Mouse (Mus musculus): Measurements from ENCODE around the gene Adcy1. TPM values are rescaled to one million over a fixed set of nuclear protein-coding genes. Genes with fewer than 3 reads are reported as not detected.
A peak's percentile ranks its signal among the peaks of the same experiment; 100 is the strongest.

Adcy1 gene
- total and polyA plus RNA-seq, 3 experiments = 1.2 to 2.3 (median 1.6) TPM

GRCm38 (mm10) chr11:7142725-7143124 lies 79.4 kb downstream of the Adcy1 start:
- intact Hi-C loops (cut with DNase I) = loop anchor here (10.0 kb wide), 1 partner anchor 238 kb away; no protein-coding TSS in a partner anchor
- Histone ChIP-seq H3K27ac (no peak overlapping the region), H3K79me2 (replicated peaks; ENCODE audit: control insufficient read depth, insufficient read depth, low read length) (no peaks in the 10 kb centered on the region), H3K9ac (ENCODE audit: low read depth, low read length) (no peak overlapping the region), H3K36me3 (ENCODE audit: control insufficient read depth, insufficient read depth, low read length) (no peaks in the 10 kb centered on the region), H3K27me3 (ENCODE audit: control insufficient read depth, insufficient read depth, low read length) (no peaks in the 10 kb centered on the region), H3K4me3 (no peak overlapping the region), H3K4me1 (ENCODE audit: control insufficient read depth, insufficient read depth, low read length) (no peaks in the 10 kb centered on the region)
- WGBS = 22% methylated on average over 3 of the region's 3 CpGs
- TF ChIP-seq EP300 (IDR thresholded peaks at IDR 0.05; ENCODE audit: insufficient read depth, low read depth, low read length) (no peak), POLR2A (IDR thresholded peaks at IDR 0.05; ENCODE audit: insufficient read depth, low read depth, low read length) (no peak), CTCF (IDR thresholded peaks at IDR 0.05) (no peak)
- peak in 1 of 2 experiments; percentile 23 for DNase-seq

DNA sequence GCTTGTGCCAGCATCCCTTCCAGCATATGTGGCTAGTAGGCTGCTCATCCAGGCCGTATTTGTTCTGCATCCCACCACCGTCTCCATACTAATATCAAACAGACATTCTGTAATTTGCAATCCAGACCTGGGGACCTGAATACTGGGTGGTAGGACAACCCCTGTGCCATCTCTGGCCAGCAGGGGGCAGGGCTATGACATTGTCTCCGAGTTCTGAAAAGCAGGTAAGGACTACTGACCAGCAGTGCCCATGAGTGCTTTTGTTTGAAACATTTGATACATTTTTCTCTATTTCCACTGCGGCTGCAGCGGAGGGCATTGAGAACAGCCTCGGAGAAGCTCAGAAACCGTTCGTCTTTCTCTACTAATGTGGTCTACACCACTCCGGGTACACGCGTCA lies 81.1 kb downstream of the Adcy1 start:
- no peak for TF ChIP-seq POLR2A (IDR thresholded peaks at IDR 0.05; ENCODE audit: insufficient read depth, low read depth, low read length)
- peak; percentile 46 for TF ChIP-seq CTCF (IDR thresholded peaks at IDR 0.05)
- no peak for TF ChIP-seq EP300 (IDR thresholded peaks at IDR 0.05; ENCODE audit: insufficient read depth, low read depth, low read length)
- Histone ChIP-seq H3K27ac (no peak overlapping the region), H3K4me1 (ENCODE audit: control insufficient read depth, insufficient read depth, low read length) (no peaks in the 10 kb centered on the region), H3K27me3 (ENCODE audit: control insufficient read depth, insufficient read depth, low read length) (no peaks in the 10 kb centered on the region), H3K4me3 (no peak overlapping the region), H3K79me2 (replicated peaks; ENCODE audit: control insufficient read depth, insufficient read depth, low read length) (no peaks in the 10 kb centered on the region), H3K36me3 (ENCODE audit: control insufficient read depth, insufficient read depth, low read length) (no peaks in the 10 kb centered on the region), H3K9ac (ENCODE audit: low read depth, low read length) (no peak overlapping the region)
- 85% methylated on average over 11 of the region's 11 CpGs for WGBS
- intact Hi-C loops (cut with DNase I) = loop anchor here (10.0 kb wide), 1 partner anchor 240 kb away; no protein-coding TSS in a partner anchor
- no peak for DNase-seq

DNA sequence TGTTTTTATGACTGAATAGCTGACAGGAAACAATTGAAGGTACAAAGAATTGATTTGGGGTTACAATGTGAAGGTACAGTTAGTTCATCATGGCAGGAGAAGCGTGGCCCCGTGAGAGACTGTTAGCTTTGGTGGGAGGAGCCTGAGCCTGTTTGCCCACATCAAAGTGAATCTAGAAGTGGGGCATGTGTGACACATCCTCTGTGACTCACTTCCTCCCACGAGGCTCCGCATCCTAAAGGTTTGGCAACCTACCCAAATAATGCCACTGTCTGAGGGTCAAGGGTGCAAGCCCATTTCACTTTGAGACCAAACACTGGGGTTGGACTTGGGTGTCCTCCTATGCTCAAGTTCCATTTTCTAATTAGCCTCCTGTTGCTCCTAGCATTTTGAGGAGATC lies 81.9 kb downstream of the Adcy1 start:
- H3K36me3 ChIP-seq (ENCODE audit: control insufficient read depth, insufficient read depth, low read length) = no peaks in the 10 kb centered on the region
- intact Hi-C loops (cut with DNase I) = loop anchor here (10.0 kb wide), 1 partner anchor 240 kb away; no protein-coding TSS in a partner anchor
- no peak for DNase-seq
- H3K27ac ChIP-seq = no peak overlapping the region
- H3K27me3 ChIP-seq (ENCODE audit: control insufficient read depth, insufficient read depth, low read length) = no peaks in the 10 kb centered on the region
- H3K9ac ChIP-seq (ENCODE audit: low read depth, low read length) = no peak overlapping the region
- 50% methylated on average over 4 of the region's 4 CpGs for WGBS
- H3K4me3 ChIP-seq = no peak overlapping the region
- no peaks in the 10 kb centered on the region for H3K79me2 ChIP-seq (replicated peaks; ENCODE audit: control insufficient read depth, insufficient read depth, low read length)
- H3K4me1 ChIP-seq (ENCODE audit: control insufficient read depth, insufficient read depth, low read length) = no peaks in the 10 kb centered on the region
- TF ChIP-seq POLR2A (IDR thresholded peaks at IDR 0.05; ENCODE audit: insufficient read depth, low read depth, low read length) (no peak), EP300 (IDR thresholded peaks at IDR 0.05; ENCODE audit: insufficient read depth, low read depth, low read length) (no peak), CTCF (IDR thresholded peaks at IDR 0.05) (no peak)

GRCm38 (mm10) chr11:7147536-7147935 lies 84.2 kb downstream of the Adcy1 start:
- 86% methylated on average over 8 of the region's 8 CpGs for WGBS
- no peak overlapping the region for H3K4me3 ChIP-seq
- intact Hi-C loops (cut with DNase I) = loop anchor here (10.0 kb wide), 1 partner anchor 243 kb away; no protein-coding TSS in a partner anchor

DNA sequence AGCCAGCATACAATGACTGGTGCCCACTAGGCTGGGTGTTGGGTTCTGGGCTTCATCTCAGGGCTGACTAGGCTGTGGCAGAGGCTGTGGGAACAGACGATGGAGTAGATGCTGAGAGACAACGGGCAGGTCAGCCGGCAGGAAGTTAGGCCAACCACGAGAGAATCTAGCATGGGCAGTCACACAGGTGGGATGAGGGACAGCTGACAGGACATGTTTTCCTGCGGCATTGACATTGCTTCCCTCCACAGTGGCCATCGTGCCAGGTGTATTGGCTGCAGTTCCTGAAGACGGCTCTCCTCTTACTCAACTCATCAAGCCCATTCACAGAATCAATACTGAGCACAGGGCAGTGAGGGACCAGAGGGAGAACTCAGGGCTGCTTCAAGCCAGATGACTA lies 84.7 kb downstream of the Adcy1 start:
- 82% methylated on average over 7 of the region's 7 CpGs for WGBS
- Histone ChIP-seq H3K27ac (no peak overlapping the region), H3K4me3 (no peak overlapping the region), H3K27me3 (ENCODE audit: control insufficient read depth, insufficient read depth, low read length) (no peaks in the 10 kb centered on the region), H3K4me1 (ENCODE audit: control insufficient read depth, insufficient read depth, low read length) (no peaks in the 10 kb centered on the region), H3K9ac (ENCODE audit: low read depth, low read length) (no peak overlapping the region), H3K79me2 (replicated peaks; ENCODE audit: control insufficient read depth, insufficient read depth, low read length) (no peaks in the 10 kb centered on the region), H3K36me3 (ENCODE audit: control insufficient read depth, insufficient read depth, low read length) (no peaks in the 10 kb centered on the region)
- intact Hi-C loops (cut with DNase I) = loop anchor here (10.0 kb wide), 1 partner anchor 243 kb away; no protein-coding TSS in a partner anchor
- DNase-seq = no peak
- TF ChIP-seq POLR2A (IDR thresholded peaks at IDR 0.05; ENCODE audit: insufficient read depth, low read depth, low read length) = no peak
- TF ChIP-seq EP300 (IDR thresholded peaks at IDR 0.05; ENCODE audit: insufficient read depth, low read depth, low read length) = no peak
- TF ChIP-seq CTCF (IDR thresholded peaks at IDR 0.05) = no peak

More at GRCm38 (mm10) chr11:7147536-7147935, 84.2 kb downstream of the Adcy1 start:
- no peak for DNase-seq
- Histone ChIP-seq H3K79me2 (replicated peaks; ENCODE audit: control insufficient read depth, insufficient read depth, low read length) (no peaks in the 10 kb centered on the region), H3K36me3 (ENCODE audit: control insufficient read depth, insufficient read depth, low read length) (no peaks in the 10 kb centered on the region), H3K27me3 (ENCODE audit: control insufficient read depth, insufficient read depth, low read length) (no peaks in the 10 kb centered on the region), H3K9ac (ENCODE audit: low read depth, low read length) (no peak overlapping the region), H3K27ac (no peak overlapping the region), H3K4me1 (ENCODE audit: control insufficient read depth, insufficient read depth, low read length) (no peaks in the 10 kb centered on the region)
- TF ChIP-seq POLR2A (IDR thresholded peaks at IDR 0.05; ENCODE audit: insufficient read depth, low read depth, low read length) (no peak), EP300 (IDR thresholded peaks at IDR 0.05; ENCODE audit: insufficient read depth, low read depth, low read length) (no peak), CTCF (IDR thresholded peaks at IDR 0.05) (no peak)

DNA sequence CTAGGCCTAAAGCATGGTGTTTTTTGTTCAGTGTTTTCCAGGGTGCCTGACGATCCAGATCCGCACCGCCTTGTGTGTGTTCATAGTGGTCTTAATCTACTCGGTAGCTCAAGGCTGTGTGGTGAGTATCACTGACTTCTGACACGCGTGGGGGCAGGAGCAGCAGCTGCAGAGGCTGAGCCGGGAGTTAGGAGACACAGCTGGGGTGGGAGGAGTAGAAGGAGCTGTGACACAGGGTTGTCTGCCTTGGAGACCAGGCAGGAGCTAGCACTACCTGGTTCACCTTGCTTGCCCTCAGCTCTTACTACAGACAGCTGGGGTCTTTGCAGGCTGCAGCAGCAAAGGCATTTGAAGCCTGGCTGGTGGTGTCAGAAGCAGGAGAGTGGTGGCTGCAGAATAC lies 86.2 kb downstream of the Adcy1 start:
- TF ChIP-seq POLR2A (IDR thresholded peaks at IDR 0.05; ENCODE audit: insufficient read depth, low read depth, low read length) (no peak), CTCF (IDR thresholded peaks at IDR 0.05) (no peak), EP300 (IDR thresholded peaks at IDR 0.05; ENCODE audit: insufficient read depth, low read depth, low read length) (no peak)
- H3K27ac ChIP-seq = no peak overlapping the region

More for the DNA sequence above, 86.2 kb downstream of the Adcy1 start:
- Histone ChIP-seq H3K79me2 (replicated peaks; ENCODE audit: control insufficient read depth, insufficient read depth, low read length) (no peaks in the 10 kb centered on the region), H3K4me3 (no peak overlapping the region), H3K27me3 (ENCODE audit: control insufficient read depth, insufficient read depth, low read length) (no peaks in the 10 kb centered on the region), H3K9ac (ENCODE audit: low read depth, low read length) (no peak overlapping the region), H3K36me3 (ENCODE audit: control insufficient read depth, insufficient read depth, low read length) (no peaks in the 10 kb centered on the region), H3K4me1 (ENCODE audit: control insufficient read depth, insufficient read depth, low read length) (no peaks in the 10 kb centered on the region)
- WGBS = 69% methylated on average over 7 of the region's 7 CpGs
- DNase-seq = peak in 1 of 2 experiments; percentile 4
- intact Hi-C loops (cut with DNase I) = loop anchor here (10.0 kb wide), 1 partner anchor 245 kb away; no protein-coding TSS in a partner anchor

Measured in heart, adult 2 months (tissue).